Mouse (Mus musculus): ENCODE results near the gene Kif1c. TPM values are rescaled to one million over a fixed set of nuclear protein-coding genes. Genes with fewer than 3 reads are reported as not detected.

The Kif1c gene
- polyA plus RNA-seq, 1 experiment from 2014 or later, result 5.4 TPM

DNA sequence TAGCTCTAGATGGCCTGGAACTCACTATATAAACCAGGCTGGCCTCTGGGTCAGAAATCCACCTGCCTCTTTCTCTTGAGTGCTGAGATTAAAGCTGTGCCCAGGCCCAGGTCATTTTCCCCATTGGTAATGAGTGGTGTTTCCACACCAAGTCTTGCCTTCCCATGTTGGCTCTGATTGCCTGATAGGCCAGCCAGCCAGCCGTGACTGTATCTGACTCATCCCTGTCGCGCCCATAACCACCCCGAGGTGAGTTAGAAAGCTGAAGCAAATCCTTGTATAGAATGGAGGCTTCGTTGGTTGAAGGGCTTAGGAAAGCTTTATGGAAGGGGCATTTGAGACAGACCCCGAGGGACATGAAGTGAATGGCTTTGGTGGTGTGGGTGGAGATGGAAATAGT, 15.5 kb downstream of the Kif1c start:
- Histone ChIP-seq H3K27ac (ENCODE audit: low read depth, low read length) (no peak overlapping the region), H3K9me3 (ENCODE audit: control insufficient read depth, low read length) (no peaks in the 10 kb centered on the region), H3K4me2 (ENCODE audit: low read depth) (no peak overlapping the region), H3K4me3 (ENCODE audit: low read depth, low read length) (no peak overlapping the region), H3K4me1 (ENCODE audit: control insufficient read depth, insufficient read depth, low read length) (no peaks in the 10 kb centered on the region), H3K27me3 (ENCODE audit: control insufficient read depth, insufficient read depth, low read length) (no peaks in the 10 kb centered on the region), H3K36me3 (ENCODE audit: control insufficient read depth, insufficient read depth, low read length) (peaks cover 7% of the 10 kb centered on the region), H3K9ac (ENCODE audit: low read length) (no peak overlapping the region)
- 93% methylated on average over 6 of the region's 6 CpGs for WGBS
- DNase-seq (ENCODE audit: low spot score) (no peak), ATAC-seq (ENCODE audit: insufficient read depth, low FRiP score, low TSS enrichment) (no peak)

DNA sequence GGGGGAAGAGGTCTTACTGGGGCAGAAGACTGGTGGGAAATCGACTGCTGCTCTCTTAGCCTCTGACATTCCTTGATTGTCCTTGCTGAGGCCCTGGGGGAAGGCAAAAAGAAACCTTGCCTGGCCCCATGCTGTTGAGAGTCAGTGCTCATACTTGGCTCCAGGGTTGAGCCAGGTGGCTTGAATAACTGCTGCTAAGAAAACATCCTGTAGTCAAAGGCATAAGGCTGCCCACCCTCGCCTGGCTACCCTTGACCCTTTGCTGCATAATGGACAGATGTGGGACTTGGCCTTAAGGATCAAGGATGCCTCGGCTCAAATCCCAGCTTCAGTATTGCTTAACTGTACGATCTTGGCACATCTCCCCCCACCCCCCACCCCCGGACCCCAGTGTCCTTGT, 18.1 kb downstream of the Kif1c start:
- no peak overlapping the region for H3K27ac ChIP-seq (ENCODE audit: low read depth, low read length)
- H3K36me3 ChIP-seq (ENCODE audit: control insufficient read depth, insufficient read depth, low read length), result peaks cover 12% of the 10 kb centered on the region
- no peaks in the 10 kb centered on the region for H3K9me3 ChIP-seq (ENCODE audit: control insufficient read depth, low read length)
- ATAC-seq (ENCODE audit: insufficient read depth, low FRiP score, low TSS enrichment) (no peak), DNase-seq (ENCODE audit: low spot score) (no peak)
- no peaks in the 10 kb centered on the region for H3K4me1 ChIP-seq (ENCODE audit: control insufficient read depth, insufficient read depth, low read length)
- H3K27me3 ChIP-seq (ENCODE audit: control insufficient read depth, insufficient read depth, low read length), result no peaks in the 10 kb centered on the region
- H3K9ac ChIP-seq (ENCODE audit: low read length), result no peak overlapping the region
- 80% methylated on average over 5 of the region's 5 CpGs for WGBS
- H3K4me3 ChIP-seq (ENCODE audit: low read depth, low read length), result no peak overlapping the region
- no peak overlapping the region for H3K4me2 ChIP-seq (ENCODE audit: low read depth)

DNA sequence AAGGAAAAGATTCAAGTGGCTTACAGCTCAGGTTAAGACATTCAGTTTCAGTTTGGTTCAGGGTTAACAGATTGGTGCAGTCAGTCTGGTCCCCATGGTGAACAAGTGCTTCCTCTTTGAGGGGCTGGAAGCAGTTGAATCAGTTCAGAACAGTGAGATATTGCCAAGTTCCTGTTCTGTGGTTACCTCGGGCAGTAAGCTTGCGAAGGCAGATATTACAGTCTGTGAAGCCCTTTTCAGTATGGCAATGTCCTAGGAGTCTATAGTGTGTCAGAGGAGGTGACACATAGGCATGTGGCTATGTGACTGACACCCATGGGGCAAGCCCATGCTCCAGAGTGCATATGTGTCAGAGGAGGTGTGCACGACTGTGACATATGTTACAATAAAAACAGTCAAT, 20.2 kb downstream of the Kif1c start:
- H3K4me3 ChIP-seq (ENCODE audit: low read depth, low read length), result no peak overlapping the region
- no peaks in the 10 kb centered on the region for H3K27me3 ChIP-seq (ENCODE audit: control insufficient read depth, insufficient read depth, low read length)
- H3K4me1 ChIP-seq (ENCODE audit: control insufficient read depth, insufficient read depth, low read length), result no peaks in the 10 kb centered on the region
- H3K9me3 ChIP-seq (ENCODE audit: control insufficient read depth, low read length), result no peaks in the 10 kb centered on the region
- ATAC-seq (ENCODE audit: insufficient read depth, low FRiP score, low TSS enrichment), result no peak
- peaks cover 18% of the 10 kb centered on the region for H3K36me3 ChIP-seq (ENCODE audit: control insufficient read depth, insufficient read depth, low read length)
- no peak overlapping the region for H3K27ac ChIP-seq (ENCODE audit: low read depth, low read length)
- DNase-seq (ENCODE audit: low spot score), result no peak
- no peak overlapping the region for H3K4me2 ChIP-seq (ENCODE audit: low read depth)
- no peak overlapping the region for H3K9ac ChIP-seq (ENCODE audit: low read length)
- 88% methylated on average over 3 of the region's 3 CpGs for WGBS

DNA sequence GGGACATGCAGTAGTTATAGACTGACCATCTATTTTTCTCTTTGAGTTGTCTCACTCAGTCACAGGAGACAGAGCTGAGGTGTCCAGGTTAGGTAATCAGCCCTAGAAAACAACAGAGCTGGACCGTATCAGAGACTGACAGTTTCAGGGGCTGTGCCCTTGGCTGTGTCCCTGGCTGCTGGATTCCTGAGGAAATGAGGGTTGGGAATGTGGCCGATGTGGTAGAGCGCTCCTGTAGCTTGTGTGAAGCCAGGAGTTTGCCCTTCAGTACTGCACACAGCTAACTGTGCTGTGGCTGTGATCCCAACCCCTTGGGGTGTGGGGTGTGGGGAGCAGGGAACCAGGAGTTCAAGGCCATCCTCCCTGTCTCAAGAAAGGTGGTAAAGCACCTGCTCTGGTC, 20.7 kb downstream of the Kif1c start:
- Histone ChIP-seq H3K27ac (ENCODE audit: low read depth, low read length) (no peak overlapping the region), H3K27me3 (ENCODE audit: control insufficient read depth, insufficient read depth, low read length) (no peaks in the 10 kb centered on the region), H3K4me3 (ENCODE audit: low read depth, low read length) (no peak overlapping the region), H3K36me3 (ENCODE audit: control insufficient read depth, insufficient read depth, low read length) (peaks cover 21% of the 10 kb centered on the region), H3K9me3 (ENCODE audit: control insufficient read depth, low read length) (no peaks in the 10 kb centered on the region), H3K4me2 (ENCODE audit: low read depth) (no peak overlapping the region), H3K9ac (ENCODE audit: low read length) (no peak overlapping the region), H3K4me1 (ENCODE audit: control insufficient read depth, insufficient read depth, low read length) (no peaks in the 10 kb centered on the region)
- ATAC-seq (ENCODE audit: insufficient read depth, low FRiP score, low TSS enrichment) (no peak), DNase-seq (ENCODE audit: low spot score) (no peak)
- 97% methylated on average over 3 of the region's 3 CpGs for WGBS

DNA sequence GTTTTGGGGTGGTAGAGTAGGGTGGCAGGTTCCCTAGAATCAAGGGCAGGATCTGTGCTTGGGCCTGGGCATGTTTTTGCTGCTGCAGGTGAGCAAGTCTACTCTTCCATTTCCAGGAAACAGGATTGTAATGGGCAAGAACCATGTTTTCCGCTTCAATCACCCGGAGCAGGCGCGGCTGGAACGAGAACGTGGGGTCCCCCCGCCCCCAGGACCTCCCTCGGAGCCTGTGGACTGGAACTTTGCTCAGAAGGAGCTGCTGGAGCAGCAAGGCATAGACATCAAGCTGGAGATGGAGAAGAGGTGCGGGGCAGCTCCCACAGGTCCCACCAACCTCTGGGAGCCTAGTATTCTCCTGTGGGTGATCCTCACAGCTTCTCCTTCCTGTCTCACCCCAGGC, 24.4 kb downstream of the Kif1c start:
- 97% methylated on average over 9 of the region's 9 CpGs for WGBS
- no peak overlapping the region for H3K4me2 ChIP-seq (ENCODE audit: low read depth)
- no peaks in the 10 kb centered on the region for H3K4me1 ChIP-seq (ENCODE audit: control insufficient read depth, insufficient read depth, low read length)
- no peak for DNase-seq (ENCODE audit: low spot score)
- no peaks in the 10 kb centered on the region for H3K27me3 ChIP-seq (ENCODE audit: control insufficient read depth, insufficient read depth, low read length)
- ATAC-seq (ENCODE audit: insufficient read depth, low FRiP score, low TSS enrichment), result no peak
- no peak overlapping the region for H3K4me3 ChIP-seq (ENCODE audit: low read depth, low read length)
- no peaks in the 10 kb centered on the region for H3K9me3 ChIP-seq (ENCODE audit: control insufficient read depth, low read length)
- no peak overlapping the region for H3K9ac ChIP-seq (ENCODE audit: low read length)
- H3K36me3 ChIP-seq (ENCODE audit: control insufficient read depth, insufficient read depth, low read length), result peaks cover 21% of the 10 kb centered on the region
- H3K27ac ChIP-seq (ENCODE audit: low read depth, low read length), result no peak overlapping the region

DNA sequence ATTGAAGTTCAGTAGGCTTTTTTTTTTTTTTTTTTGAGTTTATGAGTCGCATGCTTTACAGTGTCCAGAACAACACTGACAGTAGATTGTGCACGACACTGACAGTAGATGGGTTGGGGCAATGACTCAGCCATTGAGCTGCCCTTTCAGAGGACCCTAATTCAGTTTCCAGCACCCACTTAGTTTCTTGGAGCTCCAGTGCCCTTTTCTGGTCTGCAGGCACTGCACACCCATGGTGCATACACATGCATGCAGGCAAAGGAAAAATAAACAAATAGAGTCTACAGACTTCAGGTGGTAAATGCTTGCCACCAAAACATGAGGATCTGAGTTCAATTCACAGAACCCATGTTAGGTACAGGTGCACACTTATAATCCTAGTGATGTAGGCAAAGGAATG, 26.2 kb downstream of the Kif1c start:
- no peak overlapping the region for H3K9ac ChIP-seq (ENCODE audit: low read length)
- H3K27me3 ChIP-seq (ENCODE audit: control insufficient read depth, insufficient read depth, low read length), result no peaks in the 10 kb centered on the region
- H3K9me3 ChIP-seq (ENCODE audit: control insufficient read depth, low read length), result no peaks in the 10 kb centered on the region
- 88% methylated on average over 2 of the region's 2 CpGs for WGBS
- DNase-seq (ENCODE audit: low spot score), result no peak
- no peaks in the 10 kb centered on the region for H3K4me1 ChIP-seq (ENCODE audit: control insufficient read depth, insufficient read depth, low read length)
- no peak for ATAC-seq (ENCODE audit: insufficient read depth, low FRiP score, low TSS enrichment)
- peaks cover 18% of the 10 kb centered on the region for H3K36me3 ChIP-seq (ENCODE audit: control insufficient read depth, insufficient read depth, low read length)
- H3K4me3 ChIP-seq (ENCODE audit: low read depth, low read length), result no peak overlapping the region
- no peak overlapping the region for H3K4me2 ChIP-seq (ENCODE audit: low read depth)
- H3K27ac ChIP-seq (ENCODE audit: low read depth, low read length), result no peak overlapping the region

DNA sequence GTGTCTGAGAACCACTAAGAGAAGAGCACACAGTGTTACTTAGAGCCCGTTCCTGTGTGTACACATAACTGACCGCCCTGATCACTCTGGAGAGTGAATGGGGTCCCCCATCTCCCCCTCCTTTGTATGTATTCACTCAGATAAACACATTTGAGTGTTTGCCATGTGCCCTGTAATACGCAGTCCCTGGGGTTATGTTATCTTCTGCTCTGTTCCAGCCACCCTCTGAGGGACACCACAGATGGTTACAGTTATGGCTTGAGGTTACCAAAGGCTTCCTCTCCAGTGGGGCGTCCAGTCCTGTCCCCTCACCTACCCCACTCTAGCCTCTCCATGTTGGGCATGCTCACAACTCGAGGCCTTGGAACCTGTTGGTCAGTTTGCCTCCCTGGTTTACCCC, 27.0 kb downstream of the Kif1c start:
- ATAC-seq (ENCODE audit: insufficient read depth, low FRiP score, low TSS enrichment) (no peak), DNase-seq (ENCODE audit: low spot score) (no peak)
- Histone ChIP-seq H3K4me2 (ENCODE audit: low read depth) (no peak overlapping the region), H3K27ac (ENCODE audit: low read depth, low read length) (no peak overlapping the region), H3K4me3 (ENCODE audit: low read depth, low read length) (no peak overlapping the region), H3K36me3 (ENCODE audit: control insufficient read depth, insufficient read depth, low read length) (peaks cover 16% of the 10 kb centered on the region), H3K4me1 (ENCODE audit: control insufficient read depth, insufficient read depth, low read length) (no peaks in the 10 kb centered on the region), H3K27me3 (ENCODE audit: control insufficient read depth, insufficient read depth, low read length) (no peaks in the 10 kb centered on the region), H3K9ac (ENCODE audit: low read length) (no peak overlapping the region), H3K9me3 (ENCODE audit: control insufficient read depth, low read length) (no peaks in the 10 kb centered on the region)
- WGBS, result 85% methylated on average over 5 of the region's 5 CpGs

DNA sequence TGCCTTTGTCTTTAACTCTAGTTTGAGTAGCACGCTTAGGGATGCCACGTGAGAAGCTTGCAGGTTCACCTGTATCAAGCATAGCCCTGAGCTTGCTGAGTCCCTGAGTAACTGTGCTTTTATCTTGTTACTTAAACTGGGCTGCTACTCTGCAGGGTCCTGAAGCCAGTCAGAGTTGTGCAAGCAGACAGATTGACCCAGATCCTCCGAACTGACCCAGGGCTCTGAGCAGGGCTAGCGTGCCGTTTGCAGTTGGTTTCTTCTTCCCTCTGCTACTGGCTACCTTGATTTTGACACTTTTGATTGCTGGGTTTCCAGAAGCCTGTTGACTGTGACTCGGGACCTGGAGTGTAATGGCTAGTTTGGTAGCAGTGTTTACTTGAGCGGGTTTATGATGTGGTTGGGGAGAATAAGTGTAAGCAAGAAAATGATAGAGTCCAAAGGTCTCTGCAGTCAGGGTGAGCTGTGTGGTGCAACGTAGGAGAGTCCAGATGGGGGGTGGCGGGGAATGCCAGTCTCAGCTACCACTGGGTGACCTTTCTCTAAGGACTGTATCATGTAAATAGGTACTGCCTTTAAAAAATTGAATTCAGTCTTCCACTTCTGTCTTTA, 30.2 kb downstream of the Kif1c start:
- Histone ChIP-seq H3K27me3 (ENCODE audit: control insufficient read depth, insufficient read depth, low read length) (no peaks in the 10 kb centered on the region), H3K4me3 (ENCODE audit: low read depth, low read length) (no peak overlapping the region), H3K9me3 (ENCODE audit: control insufficient read depth, low read length) (no peaks in the 10 kb centered on the region), H3K9ac (ENCODE audit: low read length) (no peak overlapping the region), H3K27ac (ENCODE audit: low read depth, low read length) (no peak overlapping the region), H3K36me3 (ENCODE audit: control insufficient read depth, insufficient read depth, low read length) (peaks cover 9% of the 10 kb centered on the region), H3K4me1 (ENCODE audit: control insufficient read depth, insufficient read depth, low read length) (no peaks in the 10 kb centered on the region), H3K4me2 (ENCODE audit: low read depth) (no peak overlapping the region)
- WGBS, result 84% methylated on average over 9 of the region's 9 CpGs
- ATAC-seq (ENCODE audit: insufficient read depth, low FRiP score, low TSS enrichment) (no peak), DNase-seq (ENCODE audit: low spot score) (no peak)

DNA sequence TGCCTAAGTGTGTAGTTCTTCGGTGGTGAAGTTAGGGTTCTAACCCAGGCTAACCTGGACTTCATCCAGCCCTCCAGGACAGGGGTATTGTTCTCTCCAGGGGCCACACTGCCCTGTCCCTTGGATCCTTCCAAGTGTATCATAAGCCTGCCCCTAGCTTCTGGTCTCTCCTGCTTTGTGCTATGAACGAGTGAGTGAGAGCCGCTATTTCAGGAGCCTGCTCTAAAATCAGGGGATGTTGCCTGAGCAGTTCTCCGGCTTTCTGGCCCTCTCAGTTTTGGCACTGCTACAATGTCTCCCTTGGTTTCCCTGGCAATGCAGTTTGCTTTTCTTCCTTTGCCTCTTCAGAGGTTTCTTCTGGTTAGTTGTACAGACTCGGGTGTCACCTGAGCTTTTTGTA, 30.8 kb downstream of the Kif1c start:
- ATAC-seq (ENCODE audit: insufficient read depth, low FRiP score, low TSS enrichment) (no peak), DNase-seq (ENCODE audit: low spot score) (no peak)
- Histone ChIP-seq H3K27me3 (ENCODE audit: control insufficient read depth, insufficient read depth, low read length) (no peaks in the 10 kb centered on the region), H3K4me2 (ENCODE audit: low read depth) (no peak overlapping the region), H3K4me3 (ENCODE audit: low read depth, low read length) (no peak overlapping the region), H3K27ac (ENCODE audit: low read depth, low read length) (no peak overlapping the region), H3K4me1 (ENCODE audit: control insufficient read depth, insufficient read depth, low read length) (no peaks in the 10 kb centered on the region), H3K36me3 (ENCODE audit: control insufficient read depth, insufficient read depth, low read length) (peaks cover 6% of the 10 kb centered on the region), H3K9me3 (ENCODE audit: control insufficient read depth, low read length) (no peaks in the 10 kb centered on the region), H3K9ac (ENCODE audit: low read length) (no peak overlapping the region)
- 75% methylated on average over 5 of the region's 5 CpGs for WGBS

All from neural tube, embryonic 11.5 days (tissue).